Mouse (Mus musculus) liver, adult (tissue): ENCODE data around the gene Rgl2.
"Not testable (repeated sequence)": the region's sequence is repeated elsewhere in the genome, so short reads cannot be mapped to it uniquely, and the experiment has no call there.

Source experiments
- GATA4 ChIP-seq: IDR thresholded peaks from 2 replicates; pipeline ENCODE4 v1.6.1; 2014; ENCODE audit warnings: mild to moderate bottlenecking, low read length; ENCODE audit not compliant: insufficient replicate concordance

Rgl2 gene

GRCm38 (mm10) chr17:33929371-33930279 is at the start of gene Rgl2:
Gene Rgl2 (plus strand): TSS chr17:33929543.
- TF ChIP-seq GATA4, result peak; percentile 39; the same call in 1 of the 2 replicates

DNA sequence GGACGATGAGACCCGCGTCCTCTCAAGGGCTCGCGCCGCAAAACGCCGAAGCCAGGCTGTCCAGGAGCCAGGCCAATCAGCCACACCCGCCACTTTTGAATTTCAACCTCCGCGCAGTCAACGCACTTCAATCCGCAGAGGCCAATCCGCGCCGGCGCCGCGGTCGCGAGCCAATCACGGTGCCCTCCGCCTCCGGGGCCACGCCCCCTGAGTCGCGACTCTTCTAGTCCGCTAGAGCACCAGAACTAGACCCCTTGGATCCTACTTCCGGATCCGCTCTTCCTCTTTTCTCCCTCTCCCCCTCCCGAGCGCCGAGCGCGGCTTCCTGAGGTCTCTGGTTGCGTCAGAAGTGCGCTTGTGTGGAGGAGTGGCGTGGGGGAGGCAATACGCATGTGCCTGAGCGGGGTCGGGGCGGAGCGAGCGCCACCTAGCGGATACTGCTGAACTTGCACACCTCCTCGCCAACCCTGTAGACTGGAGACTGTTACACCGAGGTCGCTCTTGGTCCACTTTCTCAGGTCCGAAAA is 38.7 kb upstream of the Rgl2 start, which contains the start of gene Kifc1:
TSS of gene Kifc1 (minus strand) at position 129 of the 527 bp plus-strand sequence.
- TF ChIP-seq GATA4, result no peak; the same call in 1 of the 2 replicates

DNA sequence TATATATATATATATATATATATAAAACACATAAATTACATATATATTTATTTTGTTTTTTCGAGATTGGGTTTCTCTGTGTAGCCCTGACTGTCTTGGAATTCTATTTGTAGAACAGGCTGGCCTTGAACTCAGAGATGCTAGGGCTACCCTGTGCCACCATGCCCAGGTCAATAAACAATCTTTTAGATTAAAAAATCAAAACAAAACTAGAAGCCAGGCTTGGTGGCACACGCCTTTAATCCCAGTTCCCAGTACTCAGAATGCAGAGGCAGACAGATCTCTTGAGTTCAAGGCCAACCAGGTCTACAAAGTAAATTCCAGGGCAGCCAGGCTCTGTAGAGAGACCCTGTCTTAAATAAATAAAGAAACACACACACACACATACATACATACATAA is 38.0 kb upstream of the Rgl2 start:
- TF ChIP-seq GATA4, result no peak

DNA sequence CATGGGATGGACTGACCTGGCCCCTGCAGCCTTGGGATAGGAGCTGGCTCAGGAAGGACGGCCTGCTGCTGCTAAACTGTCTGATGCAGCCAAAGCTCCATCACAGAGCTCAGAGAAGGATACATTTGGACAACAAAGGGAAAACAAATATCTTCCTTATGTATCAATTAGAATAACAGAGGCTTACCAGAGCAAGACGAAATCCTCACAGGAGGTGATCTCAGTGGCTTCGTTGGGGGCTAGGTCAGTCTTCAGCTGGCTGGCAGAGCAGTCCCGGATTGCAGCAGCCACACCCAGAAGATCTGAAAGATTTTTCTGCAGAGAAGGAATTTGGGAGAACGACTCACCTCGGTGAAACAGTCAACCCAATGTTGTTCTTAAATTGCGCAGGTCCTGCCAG is 36.9 kb upstream of the Rgl2 start:
- TF ChIP-seq GATA4, result no peak

- TF ChIP-seq GATA4, result no peak
Measured at GRCm38 (mm10) chr17:33897114-33897794, 32.1 kb upstream of the Rgl2 start.

DNA sequence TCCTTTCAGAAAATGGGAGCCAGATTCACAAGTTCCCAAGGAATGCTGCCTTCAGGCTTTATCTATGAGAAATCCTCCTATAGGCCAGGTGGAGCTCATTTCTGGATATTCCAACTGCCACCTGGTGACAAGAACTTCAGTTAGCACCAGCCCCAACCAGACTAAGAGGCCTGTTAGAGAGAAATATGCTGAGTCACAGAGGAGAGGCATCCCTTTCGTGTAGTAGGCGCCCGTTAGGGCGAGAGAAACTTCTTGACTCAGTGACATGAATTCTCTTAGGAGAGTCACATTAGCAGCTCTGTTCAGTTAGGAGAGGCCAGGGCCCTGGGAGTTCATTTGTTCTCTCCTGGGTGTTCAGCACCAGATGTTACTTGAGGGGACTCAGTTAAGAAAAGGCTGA is 29.7 kb upstream of the Rgl2 start:
- no peak for TF ChIP-seq GATA4

DNA sequence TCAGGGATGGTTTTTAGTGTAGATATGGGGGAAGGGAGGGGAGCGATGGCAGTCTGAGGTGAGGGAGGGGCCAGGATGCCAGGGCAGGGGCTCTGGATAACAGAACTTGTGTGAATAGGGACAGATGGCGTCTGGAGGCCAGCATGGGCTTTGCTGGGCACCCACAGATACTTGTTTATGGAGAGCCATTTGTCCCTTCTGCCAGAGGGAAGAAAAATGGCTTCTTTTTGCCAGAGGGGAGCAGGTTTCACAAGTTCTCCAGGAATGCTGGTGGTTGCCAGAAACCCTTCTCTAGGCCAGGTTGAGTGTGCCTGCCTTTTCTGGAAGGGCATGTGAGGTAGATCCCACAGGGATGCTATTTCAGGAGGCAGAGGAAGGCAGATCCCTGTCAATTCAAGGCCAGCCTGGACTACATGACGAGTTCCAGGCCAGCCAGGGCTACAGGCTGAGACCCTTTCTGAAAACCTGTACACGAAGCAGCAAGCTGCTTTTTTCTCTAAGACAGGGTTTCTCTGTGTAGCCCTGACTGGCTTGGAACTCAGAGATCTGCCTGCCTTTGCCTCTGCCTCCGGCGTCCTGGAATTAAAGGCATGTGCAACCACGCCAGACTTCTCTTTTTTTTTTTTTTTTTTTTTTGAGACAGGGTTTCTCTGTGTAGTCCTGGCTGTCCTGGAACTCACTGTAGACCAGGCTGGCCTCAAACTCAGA is 28.9 kb upstream of the Rgl2 start:
- TF ChIP-seq GATA4, result no peak

DNA sequence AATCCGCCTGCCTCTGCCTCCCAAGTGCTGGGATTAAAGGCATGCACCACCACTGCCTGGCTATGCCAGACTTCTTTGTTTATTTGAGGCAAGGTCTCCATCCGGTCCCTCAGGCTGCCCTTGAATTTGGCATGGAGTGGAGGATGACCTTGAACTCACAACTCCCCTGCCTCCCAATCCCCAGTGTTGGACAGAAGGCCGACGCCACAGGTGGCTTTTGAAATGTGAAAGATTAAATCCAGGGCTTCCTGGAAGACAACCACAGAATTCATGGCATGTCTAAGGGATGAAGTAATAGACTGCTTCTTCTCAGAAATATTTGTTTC is 28.4 kb upstream of the Rgl2 start:
- TF ChIP-seq GATA4, result no peak

GRCm38 (mm10) chr17:33901653-33902052 is 27.7 kb upstream of the Rgl2 start:
- TF ChIP-seq GATA4, result no peak

DNA sequence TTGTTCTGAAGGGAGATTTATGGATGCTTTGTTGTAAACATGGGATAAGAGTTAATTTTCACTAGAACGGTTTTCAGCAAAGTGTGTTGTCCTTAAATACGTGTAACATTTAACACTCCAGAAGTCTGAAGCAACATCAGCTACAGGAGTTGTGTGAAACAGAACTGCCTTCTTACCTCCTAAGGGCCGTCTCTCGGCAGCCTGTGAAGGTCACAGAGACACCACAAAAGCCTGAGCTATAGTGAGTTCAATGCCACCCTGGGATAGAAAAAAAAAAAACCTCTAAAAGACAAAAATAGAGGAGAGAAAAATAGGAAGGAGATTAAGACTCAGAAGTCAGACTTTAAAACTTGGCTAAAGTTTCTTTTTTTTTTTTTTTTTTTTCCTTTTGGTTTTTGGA is 27.3 kb upstream of the Rgl2 start:
- TF ChIP-seq GATA4, result no peak

DNA sequence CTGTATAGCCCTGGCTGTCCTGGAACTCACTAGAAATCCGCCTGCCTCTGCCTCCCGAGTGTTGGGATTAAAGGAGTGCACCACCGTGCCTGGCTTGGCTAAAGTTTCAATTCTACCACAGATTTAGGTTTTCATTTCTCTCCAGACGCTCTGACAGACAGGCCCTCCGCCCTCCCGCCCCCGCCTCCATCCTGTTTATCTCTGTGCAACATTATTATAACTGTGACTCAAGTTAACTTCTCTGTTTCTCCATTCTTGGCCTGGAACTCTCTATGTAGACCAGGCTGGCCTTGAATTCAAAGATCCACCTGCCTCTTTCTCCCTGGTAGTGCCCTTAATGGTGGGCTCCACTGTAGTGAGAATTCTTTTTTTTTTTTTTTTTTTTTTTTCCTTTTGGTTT is 26.9 kb upstream of the Rgl2 start:
- TF ChIP-seq GATA4, result no peak

GRCm38 (mm10) chr17:33904835-33905234 is 24.5 kb upstream of the Rgl2 start, which contains the start of gene Platr17:
Gene Platr17 (plus strand): TSS chr17:33905135.
- not testable (repeated sequence) for TF ChIP-seq GATA4

GRCm38 (mm10) chr17:33908331-33909076 is 20.8 kb upstream of the Rgl2 start:
- TF ChIP-seq GATA4, result no peak

GRCm38 (mm10) chr17:33909077-33909868 is 20.1 kb upstream of the Rgl2 start, which contains the start of gene Daxx:
Gene Daxx (plus strand): TSS chr17:33909414.
- TF ChIP-seq GATA4, result no peak
